Mouse (Mus musculus): ENCODE measurements around the gene Esm1.
"Not testable (repeated sequence)": the region's sequence is repeated elsewhere in the genome, so short reads cannot be mapped to it uniquely, and the experiment has no call there.

Esm1 gene

DNA sequence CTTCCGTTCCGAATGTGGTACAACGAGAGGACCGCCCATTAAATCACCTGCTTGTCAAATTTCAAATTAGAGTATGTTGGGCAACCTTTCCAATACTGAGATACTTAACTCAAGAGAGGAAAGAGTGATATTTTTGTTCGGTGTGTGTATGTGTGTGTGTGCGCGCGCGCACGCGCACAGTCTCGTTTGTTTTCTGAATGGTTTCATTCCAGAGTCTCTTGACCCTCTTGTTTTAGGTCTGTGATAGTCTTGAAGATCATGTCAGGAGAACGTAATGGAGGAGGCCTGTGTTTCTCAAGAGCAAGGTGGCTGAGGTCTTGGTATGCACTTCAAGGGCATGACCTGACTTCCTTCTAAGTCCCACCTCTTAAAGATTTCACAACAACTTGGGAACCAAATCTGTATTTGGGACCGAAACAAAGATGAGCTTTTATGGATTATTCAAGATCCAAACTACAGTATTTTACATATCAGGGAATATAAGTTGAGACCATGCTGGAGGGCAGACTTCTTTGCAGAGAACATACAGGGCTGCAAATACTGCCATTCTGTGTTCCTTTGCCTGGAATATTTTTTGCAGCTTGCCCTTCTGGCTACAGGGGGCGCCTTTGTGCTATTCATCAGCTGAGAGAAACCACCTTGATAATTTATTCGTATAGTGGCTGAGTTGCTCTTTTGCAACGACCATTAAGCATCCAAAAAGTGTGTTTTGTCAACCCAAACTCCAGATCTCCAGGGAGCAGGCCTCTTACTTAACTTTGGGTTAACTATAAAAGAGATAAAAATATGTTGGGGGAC lies 18.4 kb downstream of the Esm1 start:
- in situ Hi-C loops (cut with MseI, MboI): no loop called here

DNA sequence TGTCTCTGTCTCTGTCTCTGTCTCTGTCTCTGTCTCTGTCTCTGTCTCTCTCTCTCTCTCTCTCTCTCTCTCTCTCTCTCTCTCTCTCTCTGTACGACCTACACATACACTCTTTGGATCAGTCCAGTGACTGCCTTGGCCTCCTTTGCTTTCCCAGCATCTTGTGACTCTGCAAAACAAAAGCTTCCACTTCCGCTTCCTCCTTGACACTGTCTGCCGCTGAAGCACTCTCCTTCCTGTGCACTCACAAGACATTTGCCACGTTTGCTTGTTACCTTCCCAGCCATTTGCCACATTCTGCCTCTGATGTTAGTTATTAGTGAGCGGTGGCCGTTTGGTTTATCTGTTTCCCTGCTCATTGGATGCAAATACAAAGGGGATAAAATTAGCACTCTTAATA lies 32.7 kb downstream of the Esm1 start:
- in situ Hi-C loops (cut with MseI, MboI): no loop called here

DNA sequence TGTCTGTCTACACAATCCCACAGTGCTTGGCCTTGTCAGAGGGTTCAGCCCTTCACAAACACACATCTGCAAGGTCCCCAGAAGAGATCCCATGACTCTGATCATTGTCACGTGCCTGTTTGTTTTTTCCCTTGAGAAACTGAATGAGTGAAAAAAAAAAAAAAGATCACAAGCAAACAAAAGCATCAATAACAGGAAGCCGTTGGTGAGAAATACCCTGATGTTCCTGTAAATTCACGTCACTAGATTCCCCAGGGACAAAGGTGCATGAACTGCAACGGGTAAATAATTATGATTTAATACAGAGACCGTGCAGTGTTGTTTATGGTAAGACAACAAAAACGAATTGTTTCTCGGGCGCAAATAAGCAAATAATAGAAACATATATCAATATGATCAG lies 35.6 kb downstream of the Esm1 start:
- in situ Hi-C loops (cut with MseI, MboI): no loop called here

DNA sequence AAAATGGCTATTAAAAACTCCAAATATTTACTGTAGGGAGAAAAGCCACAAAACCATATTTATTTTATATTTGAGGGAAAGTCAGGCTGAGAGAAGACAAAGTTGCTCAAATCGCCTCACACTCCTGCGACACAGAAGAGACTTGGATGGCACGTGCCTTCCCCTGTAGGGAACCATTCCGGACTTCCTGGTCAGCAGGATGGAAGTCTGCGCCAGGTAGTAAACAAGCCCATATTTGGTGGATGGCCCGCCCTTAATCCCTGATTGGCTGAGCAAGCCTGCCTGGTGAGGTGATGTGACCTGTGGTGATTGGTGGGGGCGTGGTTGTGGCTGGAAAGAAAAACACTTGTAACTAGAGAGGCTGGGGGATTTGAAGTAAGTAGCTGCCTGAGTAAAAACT lies 43.1 kb downstream of the Esm1 start:
- in situ Hi-C loops (cut with MseI, MboI): not testable (repeated sequence)

DNA sequence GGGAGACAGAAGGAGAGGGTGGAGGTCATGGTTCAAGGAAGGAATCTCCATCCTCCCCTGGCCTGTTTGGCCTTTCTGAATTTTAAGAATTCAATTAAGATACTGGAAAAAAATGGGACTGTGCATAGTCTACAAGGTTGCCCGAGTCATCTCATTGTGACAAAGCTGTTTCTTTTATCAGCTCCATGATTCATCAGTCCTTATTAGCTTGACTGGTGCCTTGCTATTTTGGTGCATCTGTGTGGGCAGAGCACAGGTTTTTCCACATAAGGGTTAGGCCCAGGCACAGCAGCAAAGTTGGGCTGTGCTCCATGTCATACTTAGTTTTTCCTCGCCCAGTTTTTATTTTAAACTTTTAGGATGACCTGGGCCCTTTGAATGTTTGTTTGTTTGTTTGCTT lies 47.3 kb downstream of the Esm1 start:
- in situ Hi-C loops (cut with MseI, MboI): loop anchor here in 1 of 2 experiments (5.0 kb wide), 1 partner anchor 199 kb away; no protein-coding TSS in a partner anchor

DNA sequence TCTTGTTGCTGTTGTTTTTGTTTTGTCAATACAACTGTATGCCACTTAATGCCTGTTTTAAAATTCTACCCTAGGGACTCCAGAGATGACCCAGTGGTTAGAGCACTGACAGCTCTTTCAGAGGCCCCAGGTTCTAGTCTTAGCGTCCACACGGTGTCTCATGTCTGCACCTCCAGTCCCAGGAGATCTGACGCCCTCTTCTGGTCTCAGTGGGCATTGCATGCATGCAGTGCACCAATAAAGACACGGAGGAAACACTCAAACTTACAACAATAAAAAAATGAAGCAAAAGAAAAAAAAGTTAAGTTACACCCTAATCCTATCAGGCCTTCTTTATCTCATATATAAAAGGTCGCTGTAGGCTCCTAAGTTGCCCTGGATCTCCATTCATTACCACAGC lies 47.7 kb downstream of the Esm1 start:
- in situ Hi-C loops (cut with MseI, MboI): loop anchor here in 1 of 2 experiments (5.0 kb wide), 1 partner anchor 200 kb away; no protein-coding TSS in a partner anchor

DNA sequence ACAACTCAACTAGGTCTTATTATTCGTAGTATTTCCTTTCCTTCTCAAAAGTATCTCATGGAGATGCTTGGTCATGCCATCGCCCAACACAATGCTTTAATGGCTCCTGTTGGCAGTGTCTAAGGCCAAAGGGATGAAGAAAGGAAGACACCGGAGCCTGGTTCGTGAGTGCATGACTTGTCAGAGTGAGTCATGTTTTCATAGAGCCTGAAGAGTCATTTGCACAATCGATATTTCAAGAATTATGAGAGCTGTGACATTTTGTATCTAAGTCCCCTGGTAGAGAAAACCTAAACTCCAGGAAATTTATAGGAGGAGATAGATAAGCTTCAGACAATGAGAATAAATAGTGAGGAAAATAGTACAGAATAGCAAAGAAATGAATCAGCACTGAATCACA lies 49.8 kb downstream of the Esm1 start:
- in situ Hi-C loops (cut with MseI, MboI): loop anchor here in 1 of 2 experiments (5.0 kb wide), 1 partner anchor 202 kb away; no protein-coding TSS in a partner anchor

DNA sequence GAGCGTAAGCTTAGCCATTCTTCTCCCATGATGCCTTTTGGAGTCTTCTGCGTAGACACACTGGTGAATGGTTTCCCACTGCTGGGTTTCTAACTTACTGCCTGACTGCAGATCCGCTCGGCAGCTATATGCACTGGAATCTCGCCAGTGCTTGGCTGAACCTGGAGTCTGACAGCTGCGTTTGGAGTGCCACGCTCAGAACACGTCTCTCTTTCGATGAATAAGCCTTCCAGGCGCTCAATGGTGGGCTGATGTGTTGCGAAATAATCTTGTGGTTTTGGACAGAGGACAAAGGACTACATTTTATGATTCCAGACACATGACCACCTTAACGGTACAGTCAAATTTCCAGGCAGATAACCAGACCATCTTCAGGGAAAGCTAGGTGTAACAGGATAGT lies 53.4 kb downstream of the Esm1 start:
- in situ Hi-C loops (cut with MseI, MboI): loop anchor here in 1 of 2 experiments (5.0 kb wide), 1 partner anchor 201 kb away; no protein-coding TSS in a partner anchor

DNA sequence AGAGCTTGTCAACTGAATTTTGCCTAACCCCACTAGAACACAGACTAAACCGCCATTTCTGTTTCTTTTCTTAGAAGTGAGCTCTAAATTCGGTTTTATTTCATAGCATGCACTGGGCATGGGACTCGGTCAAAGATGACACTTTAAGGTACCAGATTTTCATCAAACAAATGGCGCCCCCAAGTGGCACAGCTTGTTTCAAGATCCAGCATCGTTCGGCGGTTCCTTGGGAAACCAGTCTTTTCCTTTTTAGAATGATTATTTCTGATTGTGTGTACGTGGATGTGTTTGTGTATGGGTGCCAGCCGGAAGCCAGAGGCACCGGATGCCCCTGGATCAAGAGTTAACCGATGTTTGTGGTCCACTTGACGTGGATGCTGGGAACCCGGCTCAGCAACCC lies 55.8 kb downstream of the Esm1 start:
- in situ Hi-C loops (cut with MseI, MboI): no loop called here

DNA sequence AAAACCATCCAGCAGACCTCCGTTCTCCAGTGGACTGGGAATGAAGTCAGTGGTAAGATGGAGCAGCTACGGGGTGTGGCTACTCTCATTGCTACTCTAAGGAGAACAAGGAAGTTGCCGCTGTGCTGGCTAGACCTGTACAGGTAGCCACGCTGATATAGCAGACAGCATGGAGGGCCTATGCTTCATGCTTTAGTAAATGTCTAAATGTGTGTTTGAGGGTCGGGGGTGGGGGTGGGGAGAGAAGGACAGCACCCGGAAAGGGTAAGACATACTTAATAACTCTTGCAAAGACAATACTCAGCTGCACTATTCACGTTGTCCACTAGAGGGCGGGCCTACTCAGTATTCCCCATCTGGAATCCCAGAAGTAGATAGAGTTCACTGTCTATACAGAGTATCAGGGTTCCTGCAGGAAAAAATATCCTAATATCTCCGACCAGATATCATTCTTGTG lies 57.1 kb downstream of the Esm1 start:
- in situ Hi-C loops (cut with MseI, MboI): no loop called here

DNA sequence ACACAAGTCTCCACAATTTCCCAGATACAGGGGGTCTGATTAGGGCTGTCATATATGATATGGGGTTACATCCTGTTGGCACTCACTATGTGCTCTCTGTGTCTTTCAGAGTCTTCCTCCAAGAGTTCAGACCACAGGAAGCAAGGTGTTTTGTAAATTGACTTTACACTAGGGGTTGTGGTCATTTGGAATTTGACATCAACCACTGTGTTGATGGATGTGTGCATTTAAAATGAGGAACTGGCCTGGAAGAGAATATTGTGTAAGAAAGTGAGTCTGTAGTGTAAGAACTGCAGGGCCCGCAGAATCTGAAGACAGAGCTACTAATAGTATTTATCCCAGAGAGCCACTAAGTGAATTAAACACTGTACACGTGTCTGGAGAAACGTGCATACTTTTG lies 57.7 kb downstream of the Esm1 start:
- in situ Hi-C loops (cut with MseI, MboI): no loop called here
